Mouse (Mus musculus) ES-Bruce4 (cell line): ENCODE data around the gene Cass4. TPM values are rescaled to one million over a fixed set of nuclear protein-coding genes. Genes with fewer than 3 reads are reported as not detected.
A peak's percentile ranks its signal among the peaks of the same experiment; 100 is the strongest.

Experiments
- H3K27ac ChIP-seq: 2 replicates; pipeline ENCODE4 v1.5.1; 2012; ENCODE audit warnings: low read length, inconsistent platforms; ENCODE audit not compliant: insufficient read depth
- H3K27me3 ChIP-seq: 2 replicates; pipeline ENCODE4 v1.6.1; 2012; ENCODE audit warnings: mild to moderate bottlenecking, low read length, inconsistent platforms; ENCODE audit not compliant: control insufficient read depth, poor library complexity, insufficient read depth, severe bottlenecking
- H3K36me3 ChIP-seq: 2 replicates; pipeline ENCODE4 v1.6.1; 2012; ENCODE audit warnings: inconsistent platforms, mild to moderate bottlenecking, low read length, moderate library complexity; ENCODE audit not compliant: control insufficient read depth, poor library complexity, insufficient read depth, severe bottlenecking
- H3K4me1 ChIP-seq: one replicate; pipeline ENCODE4 v1.8.1; 2011; ENCODE audit warnings: low read length; ENCODE audit not compliant: control insufficient read depth, insufficient read depth
- H3K4me3 ChIP-seq: 2 replicates; pipeline ENCODE4 v1.5.1; 2011; ENCODE audit warnings: low read depth, mild to moderate bottlenecking, low read length
- H3K9ac ChIP-seq: 2 replicates; pipeline ENCODE4 v1.6.1; 2012; ENCODE audit warnings: low read depth, mild to moderate bottlenecking, inconsistent platforms; ENCODE audit not compliant: poor library complexity, severe bottlenecking
- H3K9me3 ChIP-seq: replicated peaks from 2 replicates; pipeline ENCODE4 v1.6.1; 2012; ENCODE audit warnings: mild to moderate bottlenecking, low read length, inconsistent platforms; ENCODE audit not compliant: control insufficient read depth, poor library complexity, insufficient read depth, severe bottlenecking
- CTCF ChIP-seq: IDR thresholded peaks from one replicate; pipeline ENCODE4 v1.8.1; 2011; ENCODE audit warnings: low read depth, low read length
- EP300 ChIP-seq: IDR thresholded peaks from 2 replicates; pipeline ENCODE4 v1.6.1; 2011; ENCODE audit warnings: low read depth, low read length; ENCODE audit not compliant: insufficient read depth
- POLR2A ChIP-seq: IDR thresholded peaks from one replicate; pipeline ENCODE4 v1.8.1; 2011; ENCODE audit warnings: low read length; ENCODE audit not compliant: insufficient read depth
- polyA plus RNA-seq: library from polyadenylated mRNA; stranded (reverse); fragments of >200 nt; gene quantifications from 2 replicates; pipeline ENCODE4 v1.2.4, GENCODE M21; 2011; ENCODE audit warnings: low read depth; ENCODE audit not compliant: missing spikeins, insufficient read depth, insufficient read length

Gene Cass4
- polyA plus RNA-seq, 1 experiment = 0.37 TPM

DNA sequence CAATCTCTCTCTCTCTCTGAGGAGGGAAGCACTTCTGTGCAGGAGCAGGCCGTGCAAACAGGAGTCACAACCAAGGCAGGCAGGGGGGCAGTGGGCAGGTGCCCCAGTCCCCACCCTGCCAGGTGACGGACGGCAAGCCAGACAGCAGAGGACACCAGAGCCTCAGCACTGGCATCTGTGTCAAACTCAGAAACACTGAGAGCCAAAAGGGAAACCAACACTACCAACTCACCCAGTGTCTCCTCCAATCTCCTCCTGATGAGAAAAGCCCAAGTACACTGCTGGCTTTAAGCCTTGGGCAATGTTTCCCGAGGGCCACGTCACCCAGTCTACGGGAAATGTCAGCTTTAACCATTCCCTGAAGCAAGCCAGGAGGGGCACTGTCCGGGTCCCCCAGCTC lies 30.4 kb upstream of the Cass4 start:
- Histone ChIP-seq H3K36me3 (peaks cover 86% of the 10 kb centered on the region), H3K27ac (no peak overlapping the region), H3K9me3 (no peaks in the 10 kb centered on the region), H3K4me1 (no peaks in the 10 kb centered on the region), H3K4me3 (no peak overlapping the region), H3K9ac (no peak overlapping the region), H3K27me3 (no peaks in the 10 kb centered on the region)
- no peak for TF ChIP-seq POLR2A
- no peak for TF ChIP-seq EP300
- no peak for TF ChIP-seq CTCF

DNA sequence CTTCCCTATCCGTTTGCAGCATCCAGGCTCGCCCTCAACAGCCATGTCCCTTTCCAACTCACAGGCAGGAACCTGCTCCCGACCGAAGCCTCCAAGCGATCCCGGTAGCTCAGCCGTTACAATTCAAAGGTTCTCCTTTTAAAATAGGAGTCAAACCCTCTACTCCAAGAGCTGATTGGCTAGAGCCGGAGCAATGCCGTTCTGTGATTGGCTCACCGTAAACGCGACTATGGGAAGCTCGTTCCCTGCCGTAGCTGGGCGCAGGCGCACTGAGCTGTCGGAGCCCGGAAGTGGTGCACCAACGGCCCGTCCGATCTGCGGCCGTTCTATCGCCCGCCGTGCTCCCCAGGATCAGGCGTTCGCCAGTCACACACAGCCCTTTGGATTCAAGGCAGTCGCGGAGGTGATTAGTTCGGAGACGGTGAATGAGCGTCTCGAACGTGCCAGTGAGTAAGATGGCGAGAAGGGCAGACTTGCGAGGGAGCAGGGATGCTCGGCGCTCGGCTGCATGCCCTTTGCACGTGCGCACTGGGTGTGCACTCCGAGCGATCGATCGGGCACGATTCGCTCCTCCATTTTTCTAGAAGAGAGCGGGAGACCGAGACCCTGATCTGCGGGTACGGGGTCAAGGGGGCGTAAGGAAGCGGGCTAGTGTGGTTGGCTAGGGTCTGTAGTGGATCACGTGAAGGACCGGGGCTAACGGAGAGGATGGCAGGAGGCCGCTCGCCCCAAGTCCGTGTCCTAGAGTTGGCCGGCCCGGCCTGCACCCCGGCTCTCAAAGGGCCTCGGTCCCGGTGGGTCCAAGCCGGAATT lies 23.0 kb upstream of the Cass4 start, which contains the start of the genes Aurka and Cstf1:
Aurka (minus strand) TSS at position 125 of the 813 bp plus-strand sequence.
Cstf1 (plus strand) TSS at position 271 of the 813 bp plus-strand sequence.
- Histone ChIP-seq H3K4me3 (peak within 1 kb of the TSS; percentile 93), H3K36me3 (peaks cover 50% of the 10 kb centered on the region), H3K27me3 (no peaks in the 10 kb centered on the region), H3K4me1 (no peaks in the 10 kb centered on the region), H3K27ac (peak within 1 kb of the TSS; percentile 42), H3K9ac (peak within 1 kb of the TSS; percentile 87), H3K9me3 (no peaks in the 10 kb centered on the region)
- peak; percentile 37; the same call in 1 of the 2 replicates for TF ChIP-seq EP300
- TF ChIP-seq CTCF = no peak
- peak; percentile 52 for TF ChIP-seq POLR2A

DNA sequence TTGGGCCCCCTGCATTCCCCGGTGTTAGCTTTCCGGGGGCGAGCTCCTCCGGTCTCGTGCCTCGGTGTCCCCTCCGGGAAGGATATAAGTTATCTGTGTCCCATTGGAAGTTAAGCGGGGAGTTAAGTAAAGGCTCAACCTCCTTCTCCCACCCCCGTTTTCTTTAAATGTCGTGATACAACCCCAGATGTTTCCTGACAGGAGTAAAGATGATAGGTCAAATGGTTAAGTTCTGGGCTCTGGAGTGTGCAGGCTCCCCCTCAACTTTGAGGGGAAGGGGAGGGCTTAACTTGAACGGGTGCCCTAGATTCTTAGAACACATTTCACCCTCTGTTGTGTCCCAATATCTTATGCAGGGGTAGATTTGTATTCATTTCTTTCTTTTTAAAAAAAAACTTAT lies 22.3 kb upstream of the Cass4 start:
- Histone ChIP-seq H3K27me3 (no peaks in the 10 kb centered on the region), H3K36me3 (peaks cover 56% of the 10 kb centered on the region), H3K9me3 (no peaks in the 10 kb centered on the region), H3K27ac (no peak overlapping the region), H3K4me3 (peak overlapping the region; percentile 75), H3K4me1 (no peaks in the 10 kb centered on the region), H3K9ac (peak overlapping the region; percentile 87)
- TF ChIP-seq POLR2A = no peak

DNA sequence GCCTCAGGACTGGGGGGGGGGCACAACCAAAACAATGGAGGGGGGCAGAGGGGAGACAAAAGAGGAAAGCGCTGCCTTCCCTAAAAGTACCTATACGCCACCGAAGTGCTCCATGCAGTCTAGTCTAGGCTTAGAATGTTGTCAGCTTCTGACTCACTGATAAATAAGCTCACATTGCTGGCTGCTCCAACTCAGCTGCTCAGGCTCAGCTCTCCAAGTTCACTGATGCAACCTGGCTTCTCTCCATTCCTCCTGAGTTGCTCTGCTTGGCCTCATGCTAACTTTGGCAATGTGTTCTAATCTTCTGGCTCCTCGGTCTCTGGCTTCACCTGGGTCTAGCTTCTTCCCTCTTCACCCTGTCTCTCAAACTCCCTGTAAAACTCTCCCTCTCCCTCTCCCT lies 17.0 kb upstream of the Cass4 start:
- TF ChIP-seq EP300 (no peak), POLR2A (no peak), CTCF (no peak)
- Histone ChIP-seq H3K27me3 (no peaks in the 10 kb centered on the region), H3K9me3 (no peaks in the 10 kb centered on the region), H3K9ac (no peak overlapping the region), H3K4me1 (peaks cover 4% of the 10 kb centered on the region), H3K4me3 (no peak overlapping the region), H3K36me3 (peaks cover 78% of the 10 kb centered on the region), H3K27ac (no peak overlapping the region)

DNA sequence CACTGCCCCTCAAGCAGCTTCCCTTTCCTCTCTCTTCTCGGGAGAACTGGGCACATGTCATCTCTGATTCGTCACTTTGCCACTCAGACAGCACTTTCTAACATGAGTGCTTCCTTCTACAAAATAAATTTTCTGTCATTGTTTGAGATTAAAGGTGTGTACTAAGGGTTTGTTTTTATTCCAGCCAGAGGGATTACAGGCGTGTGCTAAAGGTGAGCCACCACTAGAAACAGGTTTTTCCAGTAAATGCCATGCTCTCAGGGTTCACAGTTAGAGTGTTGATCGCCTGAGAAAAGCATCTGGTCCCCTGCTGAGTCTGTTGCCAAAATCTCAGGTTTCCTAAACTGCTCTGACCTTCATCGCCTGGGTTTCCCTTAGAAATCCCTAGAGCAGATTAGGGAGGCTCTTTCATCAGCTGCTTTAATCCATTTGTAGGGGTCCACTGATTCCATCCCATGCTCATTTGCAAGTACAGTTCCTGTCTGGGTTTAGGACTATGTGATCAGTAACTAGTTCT lies 16.5 kb upstream of the Cass4 start:
- H3K27ac ChIP-seq = no peak overlapping the region
- H3K27me3 ChIP-seq = no peaks in the 10 kb centered on the region
- H3K4me3 ChIP-seq = no peak overlapping the region
- H3K4me1 ChIP-seq = peaks cover 4% of the 10 kb centered on the region
- TF ChIP-seq EP300 (no peak), POLR2A (no peak), CTCF (no peak)
- peaks cover 78% of the 10 kb centered on the region for H3K36me3 ChIP-seq
- H3K9me3 ChIP-seq = no peaks in the 10 kb centered on the region
- no peak overlapping the region for H3K9ac ChIP-seq

DNA sequence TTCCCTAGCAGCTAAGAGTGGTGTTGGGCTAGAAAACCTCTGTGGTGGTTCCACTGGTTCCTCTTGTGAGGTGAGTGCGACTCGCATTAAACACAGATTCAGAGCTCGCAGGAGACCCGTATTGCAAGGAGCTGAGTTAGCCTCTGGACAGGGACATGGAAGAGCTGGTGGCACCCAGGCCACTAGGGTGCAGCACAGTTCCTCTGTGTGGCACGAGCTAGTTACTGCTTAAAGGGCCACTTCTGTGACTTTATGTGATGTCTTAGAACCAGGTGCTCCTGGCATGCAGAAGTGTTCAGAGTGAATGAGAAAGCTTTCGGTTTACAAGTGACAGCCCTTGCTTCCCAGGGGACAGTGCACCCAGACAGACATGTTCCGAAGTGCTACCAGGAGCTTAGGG lies 15.3 kb upstream of the Cass4 start:
- no peaks in the 10 kb centered on the region for H3K9me3 ChIP-seq
- H3K36me3 ChIP-seq = peaks cover 71% of the 10 kb centered on the region
- no peaks in the 10 kb centered on the region for H3K27me3 ChIP-seq
- H3K4me3 ChIP-seq = no peak overlapping the region
- H3K27ac ChIP-seq = no peak overlapping the region
- H3K9ac ChIP-seq = no peak overlapping the region
- peaks cover 4% of the 10 kb centered on the region for H3K4me1 ChIP-seq
- TF ChIP-seq EP300 = no peak
- peak; percentile 70 for TF ChIP-seq CTCF
